Mouse (Mus musculus) midbrain, embryonic 10.5 days (tissue): Measurements from ENCODE around the gene Btaf1. TPM values are rescaled to one million over a fixed set of nuclear protein-coding genes. Genes with fewer than 3 reads are reported as not detected.

Experiments used
- DNase-seq: peaks from one replicate; pipeline ENCODE4 v3.0.0-alpha.2; 2017; ENCODE audit warnings: low spot score
- H3K27ac ChIP-seq: fragments of 300-500 bp; sonication (generic); replicated peaks from 2 replicates; pipeline ENCODE4 v1.5.1; 2016; ENCODE audit warnings: mild to moderate bottlenecking
- H3K27me3 ChIP-seq: fragments of 300-500 bp; sonication (generic); 2 replicates; pipeline ENCODE4 v1.6.1; 2016; ENCODE audit warnings: low read depth, mild to moderate bottlenecking; ENCODE audit not compliant: poor library complexity, severe bottlenecking
- H3K36me3 ChIP-seq: fragments of 300-500 bp; sonication (generic); 2 replicates; pipeline ENCODE4 v1.6.1; 2016; ENCODE audit warnings: mild to moderate bottlenecking, moderate library complexity
- H3K4me1 ChIP-seq: fragments of 300-500 bp; sonication (generic); 2 replicates; pipeline ENCODE4 v1.6.1; 2016
- H3K4me3 ChIP-seq: fragments of 300-500 bp; sonication (generic); 2 replicates; pipeline ENCODE4 v1.5.1; 2016; ENCODE audit warnings: mild to moderate bottlenecking, moderate library complexity
- H3K9me3 ChIP-seq: fragments of 300-500 bp; sonication (generic); replicated peaks from 2 replicates; pipeline ENCODE4 v1.6.1; 2016; ENCODE audit warnings: mild to moderate bottlenecking
- WGBS: fragments of 180-500 bp; shearing (Covaris S2); methylation state at CpG from one replicate; pipeline ENCODE4 v1.1.7; 2016; 5-methylcytosine and 5-hydroxymethylcytosine counted together
- polyA plus RNA-seq: library from polyadenylated mRNA; unstranded; fragments of >200 nt; fragmentation: Nextera tagmentation; extraction: Ambion mirVana; gene quantifications from 2 replicates; pipeline ENCODE4 v1.2.1, GENCODE M21; 2016

The Btaf1 gene
- 17.5 and 19.2 TPM in 2 replicates for polyA plus RNA-seq

DNA sequence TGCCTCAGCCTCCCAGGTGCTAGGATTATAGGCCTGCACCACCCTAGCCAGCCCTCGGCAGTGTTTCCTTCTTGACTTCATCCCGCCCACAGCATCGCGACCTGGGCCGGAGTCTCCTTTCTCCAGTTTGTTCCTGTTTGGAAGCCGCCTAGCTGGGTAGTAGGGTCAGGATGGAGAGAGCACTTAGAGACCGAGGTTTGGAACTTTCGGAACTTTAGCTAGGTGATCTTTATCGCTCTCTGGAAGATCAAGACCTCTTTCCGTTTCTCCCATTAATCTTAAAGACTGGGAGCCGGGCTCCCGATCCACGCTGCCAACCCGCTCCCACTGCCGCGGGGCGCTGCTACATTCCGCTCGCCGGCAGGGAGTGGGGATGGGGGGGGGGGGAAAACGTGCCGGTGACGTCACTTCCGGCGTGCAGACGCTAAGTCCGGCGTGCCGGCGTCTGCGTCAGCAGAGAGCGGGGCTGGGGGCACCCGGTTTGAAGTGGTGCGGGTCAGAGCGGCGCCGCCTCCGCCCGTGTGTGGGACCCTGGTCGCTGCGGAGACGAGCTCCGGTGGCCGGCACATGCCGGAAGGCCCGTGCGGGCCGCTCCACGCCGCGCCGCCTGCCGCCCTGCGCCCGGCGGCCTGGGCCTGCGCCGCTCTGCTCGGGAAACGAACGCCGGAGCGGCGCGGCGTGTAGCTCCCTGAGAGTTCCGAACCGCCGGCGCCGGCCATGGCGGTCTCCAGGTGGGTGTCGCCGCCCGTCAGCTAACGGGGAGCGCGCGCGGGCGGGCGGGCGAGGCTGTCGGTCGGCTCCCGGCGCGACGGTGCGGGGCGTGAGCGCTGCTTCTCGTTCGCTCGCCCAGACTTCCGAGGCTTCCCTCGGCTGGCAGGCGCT is at the start of gene Btaf1:
Btaf1 (plus strand) TSS at position 409 of the 882 bp plus-strand sequence.
- DNase-seq = peak; percentile 94
- peaks cover 4% of the 10 kb centered on the region; the same call in 1 of the 2 replicates for H3K36me3 ChIP-seq
- H3K4me1 ChIP-seq = peaks cover 24% of the 10 kb centered on the region
- H3K4me3 ChIP-seq = peak within 1 kb of the TSS; percentile 91
- H3K9me3 ChIP-seq = no peaks in the 10 kb centered on the region
- WGBS = under 1% methylated on average over 82 of the region's 98 CpGs
- H3K27me3 ChIP-seq = no peaks in the 10 kb centered on the region
- peak within 1 kb of the TSS; percentile 94 for H3K27ac ChIP-seq

- Histone ChIP-seq H3K36me3 (peaks cover 100% of the 10 kb centered on the region), H3K4me1 (no peaks in the 10 kb centered on the region), H3K27me3 (no peaks in the 10 kb centered on the region), H3K4me3 (no peak overlapping the region), H3K9me3 (no peaks in the 10 kb centered on the region), H3K27ac (no peak overlapping the region)
- no peak for DNase-seq
Measured at GRCm38 (mm10) chr19:36877329-36877728, 48.5 kb upstream of the Btaf1 start.

DNA sequence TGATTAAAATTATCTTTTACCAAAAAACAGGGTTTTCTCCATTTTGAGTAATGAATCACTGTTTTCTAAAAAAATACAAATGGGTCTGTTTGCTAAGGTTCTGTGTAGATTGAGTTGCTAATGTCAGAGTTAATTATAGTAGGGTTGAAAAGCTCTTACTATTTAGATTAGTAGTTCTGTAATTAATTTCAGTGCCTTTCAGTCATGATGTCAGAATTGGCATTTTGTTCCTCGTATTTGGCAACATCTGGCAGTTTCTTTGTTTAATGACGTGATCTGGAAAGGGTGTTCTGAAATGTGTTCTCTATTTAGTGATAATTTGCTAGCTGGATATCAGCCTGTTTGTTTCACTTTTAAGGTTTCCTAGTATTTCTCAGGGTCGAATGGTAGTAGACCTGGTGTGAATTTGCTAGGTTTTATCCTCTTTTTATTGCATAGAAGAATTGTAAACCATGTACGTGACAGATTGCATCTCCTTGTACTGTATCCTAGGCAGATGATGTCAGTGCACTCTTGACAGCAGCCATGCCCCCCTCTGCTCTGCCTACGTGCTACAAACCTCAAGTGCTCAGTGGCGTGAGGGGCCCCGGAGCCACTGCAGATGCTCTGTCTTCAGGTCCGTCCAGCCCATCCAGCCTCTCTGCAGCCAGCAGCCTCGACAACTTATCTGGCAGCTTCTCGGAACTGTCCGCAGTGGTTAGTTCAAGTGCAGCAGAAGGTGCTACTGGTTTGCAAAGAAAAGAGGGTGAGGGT is 47.0 kb upstream of the Btaf1 start:
- H3K36me3 ChIP-seq = peaks cover 100% of the 10 kb centered on the region
- no peak overlapping the region for H3K4me3 ChIP-seq
- DNase-seq = no peak
- no peaks in the 10 kb centered on the region for H3K9me3 ChIP-seq
- no peaks in the 10 kb centered on the region for H3K4me1 ChIP-seq
- 93% methylated on average over 11 of the region's 11 CpGs for WGBS
- H3K27me3 ChIP-seq = no peaks in the 10 kb centered on the region
- no peak overlapping the region for H3K27ac ChIP-seq

GRCm38 (mm10) chr19:36883119-36883518 is 42.8 kb upstream of the Btaf1 start:
- Histone ChIP-seq H3K4me1 (peaks cover 7% of the 10 kb centered on the region), H3K36me3 (peaks cover 100% of the 10 kb centered on the region), H3K27me3 (no peaks in the 10 kb centered on the region), H3K4me3 (no peak overlapping the region), H3K27ac (no peak overlapping the region), H3K9me3 (no peaks in the 10 kb centered on the region)
- DNase-seq = peak; percentile 39
- WGBS = 80% methylated on average over 6 of the region's 6 CpGs

DNA sequence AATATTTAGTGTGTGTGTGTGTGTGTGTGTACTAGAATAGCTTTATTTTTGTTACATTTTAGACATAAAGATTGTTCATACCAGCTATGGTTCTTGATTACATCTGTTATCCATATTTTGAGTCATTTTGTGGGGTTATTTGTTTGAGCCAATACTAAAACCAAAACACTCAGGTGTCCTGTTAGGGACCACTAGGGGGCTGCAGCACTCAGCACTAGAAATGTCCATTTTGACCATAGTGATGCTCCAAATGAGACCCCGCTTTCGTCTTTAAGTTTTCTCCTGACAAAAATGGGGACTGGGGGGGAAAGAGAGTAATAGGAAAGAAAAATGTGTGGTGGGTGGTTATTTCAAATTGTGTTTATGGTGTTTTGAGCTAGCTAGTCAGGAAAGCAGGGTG is 39.6 kb upstream of the Btaf1 start:
- H3K27me3 ChIP-seq = no peaks in the 10 kb centered on the region
- H3K27ac ChIP-seq = no peak overlapping the region
- H3K4me1 ChIP-seq = peaks cover 7% of the 10 kb centered on the region
- no peak for DNase-seq
- H3K9me3 ChIP-seq = no peaks in the 10 kb centered on the region
- WGBS = 86% methylated on average over 2 of the region's 2 CpGs
- peaks cover 100% of the 10 kb centered on the region for H3K36me3 ChIP-seq
- H3K4me3 ChIP-seq = no peak overlapping the region

DNA sequence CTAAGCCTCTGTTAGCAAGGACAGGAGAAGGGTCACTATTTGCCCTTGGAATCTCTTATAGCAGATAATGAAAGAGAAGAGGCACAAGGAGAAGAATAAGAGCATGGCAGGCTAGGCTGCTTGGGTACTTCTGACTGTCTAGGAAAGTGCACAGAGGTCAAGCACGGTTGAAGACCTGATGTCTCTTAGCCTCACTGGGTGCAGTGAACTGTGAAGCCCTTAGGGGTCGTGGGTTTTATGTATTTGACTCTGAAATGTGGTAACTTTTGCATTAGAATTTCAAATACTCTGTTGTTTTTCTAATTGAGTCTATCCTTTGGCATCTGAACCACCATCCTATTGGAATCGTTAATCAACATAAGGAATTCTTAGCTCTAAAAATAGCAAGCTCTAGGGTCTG is 38.2 kb upstream of the Btaf1 start:
- Histone ChIP-seq H3K36me3 (peaks cover 100% of the 10 kb centered on the region), H3K27ac (no peak overlapping the region), H3K4me1 (peaks cover 7% of the 10 kb centered on the region), H3K9me3 (no peaks in the 10 kb centered on the region), H3K4me3 (no peak overlapping the region), H3K27me3 (no peaks in the 10 kb centered on the region)
- DNase-seq = no peak
- 47% methylated on average over 3 of the region's 3 CpGs for WGBS

- Histone ChIP-seq H3K27me3 (no peaks in the 10 kb centered on the region), H3K27ac (no peak overlapping the region), H3K36me3 (peaks cover 84% of the 10 kb centered on the region), H3K9me3 (no peaks in the 10 kb centered on the region), H3K4me1 (peaks cover 21% of the 10 kb centered on the region), H3K4me3 (no peak overlapping the region)
- WGBS = 95% methylated on average over 3 of the region's 3 CpGs
- DNase-seq = no peak
Measured at GRCm38 (mm10) chr19:36891746-36892145, 34.1 kb upstream of the Btaf1 start.

- peak; percentile 77 for DNase-seq
- Histone ChIP-seq H3K4me3 (peak overlapping the region; percentile 28), H3K27ac (peak overlapping the region; percentile 80), H3K4me1 (peaks cover 30% of the 10 kb centered on the region), H3K36me3 (peaks cover 32% of the 10 kb centered on the region), H3K27me3 (no peaks in the 10 kb centered on the region), H3K9me3 (no peaks in the 10 kb centered on the region)
- 11% methylated on average over 10 of the region's 10 CpGs for WGBS
Measured at GRCm38 (mm10) chr19:36896791-36897569, 28.9 kb upstream of the Btaf1 start.

DNA sequence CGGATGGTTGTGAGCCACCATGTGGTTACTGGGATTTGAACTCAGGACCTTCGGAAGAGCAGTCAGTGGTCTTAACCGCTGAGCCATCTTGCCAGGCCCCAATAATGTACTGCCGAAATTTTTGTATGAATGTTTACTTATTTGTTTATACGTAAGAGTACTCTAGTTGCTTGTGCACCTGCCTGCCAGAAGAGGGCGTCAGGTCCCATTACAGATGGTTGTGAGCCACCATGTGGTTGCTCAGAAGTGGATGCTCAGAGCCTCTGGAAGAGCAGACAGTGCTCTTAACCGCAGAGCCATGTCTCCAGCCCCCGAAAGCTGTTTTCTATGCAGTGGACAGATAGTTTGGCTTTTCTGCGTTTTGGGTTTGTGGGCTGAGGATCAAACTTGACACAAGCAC is 28.1 kb upstream of the Btaf1 start:
- Histone ChIP-seq H3K4me1 (peaks cover 38% of the 10 kb centered on the region), H3K9me3 (no peaks in the 10 kb centered on the region), H3K27me3 (no peaks in the 10 kb centered on the region), H3K36me3 (peaks cover 24% of the 10 kb centered on the region), H3K4me3 (no peak overlapping the region), H3K27ac (peak overlapping the region; percentile 80)
- 45% methylated on average over 9 of the region's 9 CpGs for WGBS
- DNase-seq = peak; percentile 50

GRCm38 (mm10) chr19:36903377-36903776 is 22.5 kb upstream of the Btaf1 start:
- no peak for DNase-seq

DNA sequence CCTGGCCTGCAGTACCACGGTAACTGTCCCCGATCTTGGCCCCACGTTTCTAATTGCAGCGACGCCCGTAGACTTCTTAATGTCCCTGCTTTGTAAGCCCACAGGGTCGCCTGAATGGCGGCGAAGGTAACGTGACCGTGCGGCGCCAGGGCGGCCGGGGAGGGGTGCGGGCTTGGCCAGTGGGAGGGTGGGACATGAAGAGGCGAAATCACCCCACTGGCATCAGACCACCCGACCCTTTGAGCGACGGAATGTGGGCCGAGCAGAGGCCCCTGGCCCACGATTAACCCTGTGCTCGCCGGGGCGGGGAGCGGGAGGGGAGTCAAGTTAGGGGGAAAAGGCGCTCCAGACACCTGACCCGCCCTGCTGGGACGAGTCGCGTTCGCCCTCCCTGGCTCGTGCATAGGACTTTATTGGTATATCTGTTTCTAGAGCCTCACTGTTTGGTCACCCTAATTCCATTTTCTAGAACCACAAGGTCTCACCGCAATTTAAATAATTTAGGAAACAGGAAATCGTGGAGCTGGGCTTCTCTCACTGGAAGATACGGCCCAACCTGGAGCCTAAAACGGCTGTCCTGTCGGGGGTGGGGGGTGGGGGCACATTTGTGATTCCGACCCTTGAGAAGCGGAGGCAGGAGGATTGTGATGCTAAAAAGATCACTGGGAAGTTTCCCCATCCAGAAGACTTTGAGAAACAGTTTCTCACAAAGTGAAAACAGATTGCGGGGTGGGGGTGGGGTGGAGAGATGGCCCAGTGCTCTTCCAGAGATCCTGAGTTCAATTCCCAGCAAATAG is 21.5 kb upstream of the Btaf1 start:
- WGBS = under 1% methylated on average over 41 of the region's 41 CpGs
- H3K27me3 ChIP-seq = no peaks in the 10 kb centered on the region
- peak; percentile 91 for DNase-seq
- peaks cover 35% of the 10 kb centered on the region for H3K4me1 ChIP-seq
- H3K36me3 ChIP-seq = no peaks in the 10 kb centered on the region
- peak overlapping the region; percentile 89 for H3K27ac ChIP-seq
- H3K4me3 ChIP-seq = peak overlapping the region; percentile 53
- H3K9me3 ChIP-seq = no peaks in the 10 kb centered on the region; the same call in 1 of the 2 replicates

More at GRCm38 (mm10) chr19:36903377-36903776, 22.5 kb upstream of the Btaf1 start:
- no peaks in the 10 kb centered on the region for H3K27me3 ChIP-seq
- H3K27ac ChIP-seq = peak overlapping the region; percentile 89
- H3K9me3 ChIP-seq = no peaks in the 10 kb centered on the region; the same call in 1 of the 2 replicates
- H3K4me1 ChIP-seq = peaks cover 37% of the 10 kb centered on the region
- 44% methylated on average over 7 of the region's 7 CpGs for WGBS
- H3K4me3 ChIP-seq = peak overlapping the region; percentile 53
- no peaks in the 10 kb centered on the region for H3K36me3 ChIP-seq
